Mouse (Mus musculus) MEL-GATA-1-ER (cell line): Measurements from ENCODE around the gene Dnajc9.

Source experiments
- DNase-seq: peaks from one replicate; pipeline ENCODE4 v3.0.0-alpha.2; 2012; ENCODE audit warnings: low read depth; ENCODE audit errors: extremely low read depth

The Dnajc9 gene

DNA sequence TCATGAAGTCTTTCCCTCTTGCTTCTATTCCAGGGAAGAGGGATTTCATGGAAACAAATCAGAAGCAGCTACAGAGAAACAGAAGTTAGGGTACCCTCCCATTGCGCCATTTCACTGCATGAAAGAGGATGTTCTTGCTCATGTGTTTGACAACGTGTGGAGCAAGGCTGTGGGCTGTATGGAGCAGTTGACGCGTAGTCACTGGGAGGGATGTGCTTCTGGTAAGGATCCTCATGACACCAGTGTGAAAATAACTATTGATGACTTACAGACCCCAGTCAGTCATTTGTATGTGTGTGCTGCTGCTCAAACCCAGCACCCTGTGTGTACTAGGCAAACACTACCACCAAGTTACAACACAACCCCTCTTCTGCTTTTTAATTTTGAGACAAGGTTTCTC, 25.5 kb downstream of the Dnajc9 start:
- no peak for DNase-seq

GRCm38 (mm10) chr14:20347991-20348541, 40.6 kb downstream of the Dnajc9 start, which contains the start of the genes Ecd and Fam149b:
Ecd (minus strand) TSS chr14:20348121.
Fam149b (plus strand) TSS chr14:20348162.
- DNase-seq, result peak; percentile 94

GRCm38 (mm10) chr14:20347441-20347990, 41.2 kb downstream of the Dnajc9 start:
- peak; percentile 64 for DNase-seq

DNA sequence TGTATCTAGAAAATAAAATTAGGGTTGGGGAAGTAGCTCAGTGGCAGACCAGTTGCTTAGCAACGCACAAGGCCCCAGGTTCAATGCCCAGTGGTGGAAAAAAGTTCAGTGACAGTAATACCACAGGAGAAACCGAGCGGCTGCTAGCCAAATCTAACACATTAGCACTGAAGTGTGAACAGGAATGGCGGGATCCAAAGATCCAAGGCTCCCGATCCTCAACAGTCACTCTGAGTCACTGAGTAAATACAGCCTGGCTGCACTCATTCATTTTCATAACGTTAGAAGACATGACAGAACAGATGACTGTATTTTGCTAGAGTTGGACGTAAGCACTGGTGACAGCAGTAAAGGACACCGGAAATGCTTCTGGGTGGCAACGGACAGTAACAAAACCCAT, 42.8 kb downstream of the Dnajc9 start:
- DNase-seq, result no peak

DNA sequence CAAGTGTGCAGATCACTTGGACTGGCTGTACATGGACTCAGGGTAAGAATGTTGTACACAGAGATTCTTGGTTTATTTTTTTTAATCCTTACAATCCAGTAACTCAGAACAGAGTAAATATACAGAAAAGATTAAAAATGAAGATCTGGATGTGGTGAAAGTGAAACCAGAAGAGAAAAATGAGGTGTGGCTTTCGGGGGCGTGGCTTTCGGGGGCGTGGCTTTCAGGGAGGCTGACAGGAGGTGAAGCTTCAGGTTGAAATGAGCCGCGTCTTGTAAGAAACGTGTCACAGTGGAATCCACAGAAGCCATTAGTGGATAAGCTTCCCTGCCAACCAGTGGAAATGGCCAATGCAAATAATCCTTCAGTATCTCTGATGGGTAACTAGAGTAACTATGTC, 47.8 kb downstream of the Dnajc9 start:
- DNase-seq, result no peak

GRCm38 (mm10) chr14:20340149-20340548, 48.6 kb downstream of the Dnajc9 start:
- DNase-seq, result peak; percentile 36

DNA sequence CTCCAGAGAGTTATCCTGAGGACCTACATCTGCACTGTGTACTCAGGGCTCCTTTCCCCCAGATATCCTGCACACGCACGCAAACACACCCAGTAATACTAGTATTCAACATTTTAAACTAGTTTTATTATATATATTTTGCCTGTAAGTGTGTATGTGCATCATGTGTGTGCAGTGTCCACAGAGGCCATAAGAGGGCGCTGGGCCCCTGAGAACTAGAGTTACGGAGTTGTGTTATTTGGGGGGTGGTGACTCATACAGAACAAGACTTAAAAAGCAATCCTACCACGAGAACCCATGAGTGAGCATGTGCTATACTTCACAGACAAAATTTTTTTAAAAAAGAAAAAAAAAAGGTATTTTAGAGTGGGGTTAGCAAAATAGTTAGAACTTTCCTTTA, 49.3 kb downstream of the Dnajc9 start:
- DNase-seq, result no peak
